8 mouse cellular contexts compared by ENCODE assay signal in genomic region chr6:116337835-116338501, GRCm38 (mm10). TPM values are rescaled to one million over a fixed set of nuclear protein-coding genes. Genes with fewer than 3 reads are reported as not detected.
DNase-seq lines count a peak whose midpoint lies in the region; ATAC-seq and TF ChIP-seq lines count a peak whose summit lies in the region.

Gene March8, plus strand, starts transcription at chr6:116338024.

- peaks cover 10% of the 10 kb centered on the region for H3K79me3 ChIP-seq in C2C12 (ENCODE audit: low read depth)

- peak within 1 kb of the TSS; percentile 14 for H3K27ac ChIP-seq in heart, embryonic 12.5 days (ENCODE audit: poor library complexity, severe bottlenecking)
- peak within 1 kb of the TSS; percentile 86 for H3K27ac ChIP-seq in liver, embryonic 12.5 days
- H3K27ac ChIP-seq in stomach, embryonic 15.5 days, result peak within 1 kb of the TSS; percentile 77

- no peaks in the 10 kb centered on the region for H3K27me3 ChIP-seq in C2C12 (ENCODE audit: control insufficient read depth, insufficient read depth, insufficient read length)
- H3K27me3 ChIP-seq in heart, embryonic 12.5 days (replicated peaks), result 0 out of 2 replicates have a peak, but pooled peaks cover 6% of the 10 kb centered on the region
- peaks cover 13% of the 10 kb centered on the region; the same call in 1 of the 2 replicates for H3K27me3 ChIP-seq in liver, embryonic 12.5 days (replicated peaks)
- no peaks in the 10 kb centered on the region for H3K27me3 ChIP-seq in stomach, embryonic 15.5 days (replicated peaks)

- peak within 1 kb of the TSS; percentile 68 for H3K4me2 ChIP-seq in heart, embryonic 12.5 days
- peak within 1 kb of the TSS; percentile 76 for H3K4me2 ChIP-seq in liver, embryonic 12.5 days
- H3K4me2 ChIP-seq in stomach, embryonic 15.5 days, result peak within 1 kb of the TSS; percentile 62

- H3K9ac ChIP-seq in heart, embryonic 12.5 days, result peak within 1 kb of the TSS; percentile 83
- H3K9ac ChIP-seq in liver, embryonic 12.5 days, result peak within 1 kb of the TSS; percentile 77
- H3K9ac ChIP-seq in stomach, embryonic 15.5 days, result peak within 1 kb of the TSS; percentile 83

- peak within 1 kb of the TSS; percentile 77 for H3ac ChIP-seq in C2C12 (ENCODE audit: control insufficient read depth, insufficient read length, low read depth)

- H3K9me3 ChIP-seq in heart, embryonic 12.5 days (replicated peaks), result no peaks in the 10 kb centered on the region
- H3K9me3 ChIP-seq in liver, embryonic 12.5 days (replicated peaks), result no peaks in the 10 kb centered on the region
- no peaks in the 10 kb centered on the region for H3K9me3 ChIP-seq in stomach, embryonic 15.5 days

- ATAC-seq in erythroid progenitor cell, adult 5-6 weeks (replicated peaks; ENCODE audit: low FRiP score, poor library complexity, severe bottlenecking), result peak; percentile 97
- ATAC-seq in heart, embryonic 12.5 days (ENCODE audit: insufficient number of reproducible peaks, low FRiP score), result peak; percentile 99
- ATAC-seq in liver, embryonic 12.5 days, result peak; percentile 94
- peak; percentile 97 for ATAC-seq in stomach, embryonic 15.5 days (ENCODE audit: insufficient read depth, low FRiP score, low read depth)

- DNase-seq in brain, embryonic 18.5 days (ENCODE audit: low read depth, low spot score), result peak; percentile 42
- peak; percentile 98 for DNase-seq in kidney, postnatal 10 days
- DNase-seq in natural killer cell, adult 2 months (ENCODE audit: low spot score in 2 of 2), result peak; percentile 74 to 81

- no peaks in the 10 kb centered on the region for H3K36me3 ChIP-seq in C2C12 (ENCODE audit: control insufficient read depth, insufficient read depth)
- H3K36me3 ChIP-seq in heart, embryonic 12.5 days, result peaks cover 5% of the 10 kb centered on the region; the same call in 1 of the 2 replicates
- H3K36me3 ChIP-seq in liver, embryonic 12.5 days, result peaks cover 20% of the 10 kb centered on the region
- no peaks in the 10 kb centered on the region for H3K36me3 ChIP-seq in stomach, embryonic 15.5 days

- under 1% methylated on average over 75 of the region's 75 CpGs for WGBS in heart, embryonic 12.5 days
- WGBS in liver, embryonic 12.5 days (ENCODE audit: insufficient replicate concordance), result under 1% methylated on average over 75 of the region's 75 CpGs
- under 1% methylated on average over 65 of the region's 75 CpGs for WGBS in stomach, embryonic 15.5 days

- peak within 1 kb of the TSS; percentile 60 for H3K4me3 ChIP-seq in C2C12 (ENCODE audit: insufficient read depth, poor library complexity, severe bottlenecking)
- peak within 1 kb of the TSS; percentile 94 for H3K4me3 ChIP-seq in heart, embryonic 12.5 days
- H3K4me3 ChIP-seq in liver, embryonic 12.5 days, result peak within 1 kb of the TSS; percentile 90
- peak within 1 kb of the TSS; percentile 100 for H3K4me3 ChIP-seq in stomach, embryonic 15.5 days (replicated peaks)

- 0 out of 2 replicates have a peak, but pooled peaks cover 3% of the 10 kb centered on the region for H3K4me1 ChIP-seq in heart, embryonic 12.5 days (replicated peaks)
- peaks cover 44% of the 10 kb centered on the region for H3K4me1 ChIP-seq in liver, embryonic 12.5 days
- H3K4me1 ChIP-seq in stomach, embryonic 15.5 days, result no peaks in the 10 kb centered on the region

- peaks cover 46% of the 10 kb centered on the region for H3K79me2 ChIP-seq in C2C12 (ENCODE audit: control insufficient read depth, insufficient read depth)

- no peak for TF ChIP-seq CTCF in C2C12 (IDR thresholded peaks at IDR 0.05; ENCODE audit: control insufficient read depth, insufficient read depth, insufficient read length)

TF ChIP-seq in C2C12, 6 proteins besides CTCF, POLR2A, EP300 and RAD21:
- TF ChIP-seq USF1 (IDR thresholded peaks at IDR 0.05; ENCODE audit: low read depth) (peak; percentile 98), MAX (IDR thresholded peaks at IDR 0.05) (peak; percentile 87), FOSL1 (IDR thresholded peaks at IDR 0.05; ENCODE audit: insufficient read depth, low read length, poor library complexity, severe bottlenecking) (no peak), CEBPB (IDR thresholded peaks at IDR 0.05; ENCODE audit: low read depth) (no peak), MYOG (IDR thresholded peaks at IDR 0.05; ENCODE audit: control insufficient read depth, extremely low read depth, insufficient read length) (no peak)

RNA-seq across cellular contexts. Expression of gene March8, which starts in this region (rescaled TPM):
- polyA plus RNA-seq in C2C12 (2012; fragmentation: generic; extraction: Trizol), result 21.2 TPM
- 417 and 504 TPM in 2 replicates for total RNA-seq in erythroid progenitor cell, adult 5-6 weeks (2015; ENCODE audit: low replicate concordance)
- total RNA-seq in erythroid progenitor cell, adult 5-6 weeks (2017; ENCODE audit: low replicate concordance), result 368 and 504 TPM in 2 replicates
- polyA plus RNA-seq in heart, embryonic 12.5 days (2016; fragmentation: Nextera tagmentation; extraction: Ambion mirVana), result 35.3 and 35.7 TPM in 2 replicates
- 85.2 and 94.3 TPM in 2 replicates for polyA plus RNA-seq in liver, embryonic 12.5 days (2016; fragmentation: Nextera tagmentation; extraction: Ambion mirVana)
- 33.6 and 38.2 TPM in 2 replicates for polyA plus RNA-seq in stomach, embryonic 15.5 days (2015; fragmentation: Nextera tagmentation; extraction: Ambion mirVana)

Comparison
In these comparisons a context has a peak if more than half of its experiments do, and no peak if none do; other contexts are left out.
1. Peak in every context shown above with its lines: DNase-seq, ATAC-seq, H3K4me3 ChIP-seq and H3K27ac ChIP-seq.
2. DNase-seq: peak in every context shown above with its lines; median percentile 98 in kidney, postnatal 10 days; 78 in natural killer cell, adult 2 months; 42 in brain, embryonic 18.5 days.
3. H3K27ac ChIP-seq: peak in every context shown above with its lines; median percentile 86 in liver, embryonic 12.5 days; 77 in stomach, embryonic 15.5 days; 14 in heart, embryonic 12.5 days.